8 mouse cellular contexts compared by ENCODE assay signal in genomic region chr7:64049183-64049965, GRCm38 (mm10).
DNase-seq lines count a peak whose midpoint lies in the region; ATAC-seq and TF ChIP-seq lines count a peak whose summit lies in the region.

No protein-coding gene starts in this region.

- no peak for TF ChIP-seq EP300 in lung, postnatal 0 days (IDR thresholded peaks at IDR 0.05)

- peak overlapping the region; percentile 89 for H3K27ac ChIP-seq in embryonic facial prominence, embryonic 10.5 days (replicated peaks)
- H3K27ac ChIP-seq in hindbrain, embryonic 11.5 days (ENCODE audit: low read depth, low read length) = 0 out of 2 replicates have a peak overlapping the region, but pooled peaks have one; percentile 6
- H3K27ac ChIP-seq in lung, postnatal 0 days (ENCODE audit: low read length) = no peak overlapping the region

- peak overlapping the region; percentile 77 for H3K4me2 ChIP-seq in hindbrain, embryonic 11.5 days (replicated peaks; ENCODE audit: low read depth, low read length)
- H3K4me2 ChIP-seq in lung, postnatal 0 days (replicated peaks; ENCODE audit: low read depth, low read length) = peak overlapping the region; percentile 70; the same call in 1 of the 2 replicates

- peak; percentile 17 for ATAC-seq in hindbrain, embryonic 11.5 days (ENCODE audit: low FRiP score)
- no peak for ATAC-seq in lung, postnatal 0 days

- H3K36me3 ChIP-seq in embryonic facial prominence, embryonic 10.5 days (replicated peaks) = no peaks in the 10 kb centered on the region
- no peaks in the 10 kb centered on the region for H3K36me3 ChIP-seq in hindbrain, embryonic 11.5 days (ENCODE audit: control insufficient read depth, insufficient read depth, low read length)
- H3K36me3 ChIP-seq in lung, postnatal 0 days (ENCODE audit: insufficient read depth, low read length) = no peaks in the 10 kb centered on the region

- no peaks in the 10 kb centered on the region for H3K27me3 ChIP-seq in embryonic facial prominence, embryonic 10.5 days (replicated peaks; ENCODE audit: low read depth, poor library complexity, severe bottlenecking)
- H3K27me3 ChIP-seq in hindbrain, embryonic 11.5 days (ENCODE audit: control insufficient read depth, insufficient read depth, low read length) = no peaks in the 10 kb centered on the region
- no peaks in the 10 kb centered on the region for H3K27me3 ChIP-seq in lung, postnatal 0 days (replicated peaks; ENCODE audit: insufficient read depth, low read length)

- peak overlapping the region; percentile 67 for H3K9ac ChIP-seq in hindbrain, embryonic 11.5 days (ENCODE audit: low read depth, low read length)
- no peak overlapping the region for H3K9ac ChIP-seq in lung, postnatal 0 days (replicated peaks; ENCODE audit: low read depth)

- H3K9me3 ChIP-seq in embryonic facial prominence, embryonic 10.5 days = no peaks in the 10 kb centered on the region
- H3K9me3 ChIP-seq in hindbrain, embryonic 11.5 days (ENCODE audit: control insufficient read depth, low read length) = no peaks in the 10 kb centered on the region
- no peaks in the 10 kb centered on the region for H3K9me3 ChIP-seq in lung, postnatal 0 days (ENCODE audit: low read length)

- WGBS in embryonic facial prominence, embryonic 10.5 days = 69% methylated on average over 11 of the region's 11 CpGs
- WGBS in hindbrain, embryonic 11.5 days = 75% methylated on average over 11 of the region's 11 CpGs
- WGBS in lung, postnatal 0 days = 52% methylated on average over 11 of the region's 11 CpGs

- no peak for TF ChIP-seq CTCF in lung, postnatal 0 days (IDR thresholded peaks at IDR 0.05)

- peaks cover 27% of the 10 kb centered on the region for H3K4me1 ChIP-seq in embryonic facial prominence, embryonic 10.5 days
- H3K4me1 ChIP-seq in hindbrain, embryonic 11.5 days (replicated peaks; ENCODE audit: control insufficient read depth, insufficient read depth, low read length) = peaks cover 3% of the 10 kb centered on the region
- H3K4me1 ChIP-seq in lung, postnatal 0 days (ENCODE audit: insufficient read depth, low read depth, low read length) = peaks cover 19% of the 10 kb centered on the region; the same call in 1 of the 2 replicates

- DNase-seq in adrenal gland, postnatal 10 days = peak; percentile 19
- DNase-seq in adrenal gland, postnatal 25 days = no peak
- DNase-seq in embryonic facial prominence, embryonic 10.5 days (ENCODE audit: low spot score) = no peak
- DNase-seq in hindbrain, embryonic 11.5 days (ENCODE audit: low spot score) = no peak
- DNase-seq in lung, postnatal 0 days (ENCODE audit: low spot score) = peak; percentile 17
- peak; percentile 72 for DNase-seq in spleen, postnatal 10 days (ENCODE audit: low spot score in 2 of 2)
- no peak for DNase-seq in gastrocnemius, postnatal 4 days (ENCODE audit: low spot score in 2 of 2)
- DNase-seq in embryo, embryonic 11 days = no peak

- H3K4me3 ChIP-seq in embryonic facial prominence, embryonic 10.5 days = peak overlapping the region; percentile 58
- H3K4me3 ChIP-seq in hindbrain, embryonic 11.5 days (ENCODE audit: low read depth, low read length) = no peak overlapping the region
- no peak overlapping the region for H3K4me3 ChIP-seq in lung, postnatal 0 days (ENCODE audit: low read depth, low read length)

Comparison
In these comparisons a context has a peak if more than half of its experiments do, and no peak if none do; other contexts are left out.
1. DNase-seq: peak in adrenal gland, postnatal 10 days (single experiment), lung, postnatal 0 days (single experiment) and spleen, postnatal 10 days (2 of 2); none in adrenal gland, postnatal 25 days (single experiment), embryonic facial prominence, embryonic 10.5 days (single experiment), hindbrain, embryonic 11.5 days (single experiment), gastrocnemius, postnatal 4 days (0 of 2) and embryo, embryonic 11 days (single experiment).